Mouse (Mus musculus) embryonic facial prominence, embryonic 13.5 days (tissue): Measurements from ENCODE around the gene Prl6a1. TPM values are rescaled to one million over a fixed set of nuclear protein-coding genes. Genes with fewer than 3 reads are reported as not detected.

Source experiments
- ATAC-seq: fragments of 200-750 bp; cut with Nextera tagmentation; 2 replicates; pipeline ENCODE4 v1.8.0; 2017; ENCODE audit warnings: low read depth; ENCODE audit not compliant: insufficient number of reproducible peaks, insufficient read depth, low FRiP score, low TSS enrichment
- H3K27ac ChIP-seq: fragments of 300-500 bp; sonication (generic); 2 replicates; pipeline ENCODE4 v1.5.1; 2015; ENCODE audit warnings: moderate library complexity, mild to moderate bottlenecking, inconsistent platforms
- H3K27me3 ChIP-seq: fragments of 300-500 bp; sonication (generic); 2 replicates; pipeline ENCODE4 v1.6.1; 2015; ENCODE audit warnings: mild to moderate bottlenecking, inconsistent platforms
- H3K36me3 ChIP-seq: fragments of 300-500 bp; sonication (generic); 2 replicates; pipeline ENCODE4 v1.6.1; 2015; ENCODE audit warnings: mild to moderate bottlenecking, inconsistent platforms
- H3K4me1 ChIP-seq: fragments of 300-500 bp; sonication (generic); 2 replicates; pipeline ENCODE4 v1.6.1; 2015; ENCODE audit warnings: inconsistent platforms
- H3K4me2 ChIP-seq: fragments of 300-500 bp; sonication (generic); 2 replicates; pipeline ENCODE4 v1.6.1; 2015; ENCODE audit warnings: moderate library complexity, mild to moderate bottlenecking, inconsistent platforms
- H3K4me3 ChIP-seq: fragments of 300-500 bp; sonication (generic); 2 replicates; pipeline ENCODE4 v1.5.1; 2015; ENCODE audit warnings: mild to moderate bottlenecking, inconsistent platforms
- H3K9ac ChIP-seq: fragments of 300-500 bp; sonication (generic); 2 replicates; pipeline ENCODE4 v1.6.1; 2015; ENCODE audit warnings: mild to moderate bottlenecking, inconsistent platforms
- H3K9me3 ChIP-seq: fragments of 300-500 bp; sonication (generic); 2 replicates; pipeline ENCODE4 v1.6.1; 2016; ENCODE audit warnings: inconsistent platforms
- WGBS: fragments of 180-500 bp; shearing (Covaris S2); methylation state at CpG from one replicate; pipeline ENCODE4 v1.1.7; 2015; ENCODE audit warnings: mixed read lengths; 5-methylcytosine and 5-hydroxymethylcytosine counted together
- polyA plus RNA-seq: library from polyadenylated mRNA; unstranded; fragments of >200 nt; fragmentation: Nextera tagmentation; extraction: Ambion mirVana; gene quantifications from 2 replicates; pipeline ENCODE4 v1.2.1, GENCODE M21; 2015

The Prl6a1 gene
- not detected in 2 replicates for polyA plus RNA-seq

DNA sequence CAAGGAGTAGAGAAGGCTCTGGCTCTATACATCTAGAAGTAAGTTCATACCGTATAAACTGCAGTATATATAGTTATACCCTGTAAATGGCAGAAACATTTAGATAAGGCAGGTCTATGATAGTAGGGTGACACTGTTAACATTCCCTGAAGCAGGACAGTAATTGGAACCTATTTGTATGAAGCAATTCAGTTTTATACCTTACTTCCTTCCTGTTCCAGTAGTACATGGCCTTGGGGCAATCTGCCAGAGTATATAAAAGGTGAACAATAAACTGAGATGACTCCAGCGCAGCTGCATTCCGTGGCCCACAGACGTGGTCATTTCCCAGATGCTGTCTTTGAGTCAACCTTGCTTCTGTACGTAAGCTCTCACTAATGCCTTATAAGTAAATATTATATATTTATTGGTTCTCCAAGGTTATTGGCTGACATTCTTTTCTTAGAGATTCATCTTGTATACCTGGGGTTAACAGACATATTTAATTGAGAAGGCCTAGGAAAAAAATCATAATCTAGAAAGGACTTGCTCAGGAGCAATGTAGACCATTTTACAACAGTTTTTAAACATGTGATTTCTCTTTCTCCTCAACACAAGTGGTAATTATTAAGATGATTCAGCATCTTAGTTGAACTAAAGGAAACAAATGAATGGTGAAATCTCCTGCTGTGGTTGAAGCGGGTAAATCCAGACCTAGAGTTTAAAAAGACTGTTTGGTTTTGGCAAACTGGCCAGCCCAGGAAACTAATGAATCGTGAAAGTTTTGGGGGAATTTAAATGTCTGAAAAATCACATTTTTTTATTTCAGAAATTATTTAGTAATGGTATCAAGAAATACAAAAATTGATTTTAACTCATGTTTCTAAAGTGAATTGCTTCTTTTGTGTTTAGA, at the start of gene Prl6a1:
Gene Prl6a1, plus strand, starts transcription at position 294 of the 892 bp plus-strand sequence.
- 75% methylated on average over 7 of the region's 7 CpGs for WGBS
- Histone ChIP-seq H3K9me3 (no peaks in the 10 kb centered on the region), H3K4me1 (no peaks in the 10 kb centered on the region), H3K4me2 (no peak within 1 kb of the TSS), H3K36me3 (no peaks in the 10 kb centered on the region), H3K4me3 (no peak within 1 kb of the TSS), H3K27ac (no peak within 1 kb of the TSS), H3K9ac (no peak within 1 kb of the TSS), H3K27me3 (no peaks in the 10 kb centered on the region)
- ATAC-seq, result no peak

DNA sequence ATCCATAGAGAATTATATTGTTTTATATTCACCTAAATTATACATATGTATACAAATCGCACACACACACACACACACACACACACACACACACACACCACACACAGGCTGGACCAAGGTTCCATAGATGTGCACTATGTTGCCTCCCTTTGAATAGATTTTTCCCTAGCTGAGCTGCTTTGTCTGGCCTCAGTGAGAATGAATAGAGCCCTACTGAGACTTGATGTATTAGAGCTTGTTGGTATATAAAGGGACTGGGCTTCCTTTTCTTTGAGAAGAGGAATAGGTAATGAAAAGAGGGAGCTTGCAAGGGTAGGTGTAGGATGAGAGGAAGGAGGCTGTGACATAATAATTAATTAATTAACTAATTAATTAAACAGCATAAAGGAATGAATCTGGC, 22.6 kb downstream of the Prl6a1 start:
- no peak overlapping the region for H3K9ac ChIP-seq
- no peaks in the 10 kb centered on the region for H3K9me3 ChIP-seq
- no peak overlapping the region for H3K27ac ChIP-seq
- ATAC-seq, result no peak
- H3K4me3 ChIP-seq, result no peak overlapping the region
- no peaks in the 10 kb centered on the region for H3K36me3 ChIP-seq
- no peaks in the 10 kb centered on the region for H3K4me1 ChIP-seq
- no peaks in the 10 kb centered on the region for H3K27me3 ChIP-seq
- WGBS, result 87% methylated on average over 1 of the region's 1 CpGs
- H3K4me2 ChIP-seq, result no peak overlapping the region

DNA sequence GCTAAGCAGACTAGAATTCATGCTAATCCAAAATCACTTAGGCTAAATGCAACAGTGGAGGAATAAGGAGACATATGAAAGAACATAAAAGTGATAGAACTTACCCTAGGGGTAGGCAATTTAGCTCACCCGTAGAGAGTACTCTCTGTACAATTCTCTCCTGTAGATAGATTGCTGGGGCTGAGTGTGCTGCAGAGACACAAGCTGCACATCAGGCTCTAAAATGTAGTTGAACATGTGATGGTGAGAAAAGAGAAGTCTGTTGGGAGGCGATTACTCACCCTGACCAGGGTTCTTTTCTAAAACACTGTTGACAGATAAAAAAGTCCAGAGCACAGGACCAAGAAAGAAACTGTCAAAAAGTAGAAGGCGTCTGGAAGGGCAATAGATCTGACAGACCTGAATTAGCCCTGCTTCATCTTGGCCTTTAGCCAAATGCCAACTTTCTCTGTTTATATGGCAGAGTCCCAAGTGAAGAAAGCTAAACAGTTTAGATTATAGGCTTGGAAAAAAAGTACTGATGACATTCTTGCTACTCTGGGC, 30.4 kb downstream of the Prl6a1 start:
- Histone ChIP-seq H3K4me1 (no peaks in the 10 kb centered on the region), H3K9me3 (no peaks in the 10 kb centered on the region), H3K9ac (no peak overlapping the region), H3K4me2 (no peak overlapping the region), H3K4me3 (no peak overlapping the region), H3K36me3 (no peaks in the 10 kb centered on the region), H3K27me3 (no peaks in the 10 kb centered on the region), H3K27ac (no peak overlapping the region)
- 54% methylated on average over 3 of the region's 3 CpGs for WGBS
- no peak for ATAC-seq

DNA sequence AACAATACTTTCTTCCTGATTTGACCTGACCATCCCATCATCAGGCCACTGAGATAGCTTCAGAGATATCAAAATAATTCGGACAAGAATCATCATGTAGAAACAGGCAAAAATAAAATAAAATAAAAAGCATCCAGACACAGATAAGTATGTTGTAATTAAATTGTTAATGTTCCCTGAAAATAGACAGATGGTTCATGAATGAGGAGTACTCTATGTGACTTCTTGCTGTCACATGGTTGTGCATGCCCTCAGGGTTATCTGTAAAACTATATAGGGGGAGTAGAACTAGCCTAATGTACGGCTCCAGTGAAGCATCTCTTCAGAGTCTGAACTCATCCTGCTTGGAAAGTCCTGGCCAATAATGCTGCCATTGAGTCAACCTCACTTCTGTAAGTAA, 32.9 kb downstream of the Prl6a1 start, which contains the start of gene Prl8a2:
Gene Prl8a2, plus strand, starts transcription at position 301 of the 400 bp plus-strand sequence.
- no peaks in the 10 kb centered on the region for H3K36me3 ChIP-seq
- ATAC-seq, result no peak
- no peaks in the 10 kb centered on the region for H3K4me1 ChIP-seq
- no peak within 1 kb of the TSS for H3K4me3 ChIP-seq
- H3K27ac ChIP-seq, result no peak within 1 kb of the TSS
- H3K27me3 ChIP-seq, result no peaks in the 10 kb centered on the region
- no peak within 1 kb of the TSS for H3K9ac ChIP-seq
- H3K9me3 ChIP-seq, result no peaks in the 10 kb centered on the region
- H3K4me2 ChIP-seq, result no peak within 1 kb of the TSS
- 68% methylated on average over 2 of the region's 2 CpGs for WGBS

Other genes with a start within 250 kb of the Prl6a1 start
- not detected in 2 replicates for gene Prl3d1, start 218.4 kb upstream of the Prl6a1 start, polyA plus RNA-seq
- gene Prl3d2, start 190.9 kb upstream of the Prl6a1 start, polyA plus RNA-seq, result not detected in 2 replicates
- gene Prl3d3, start 155.8 kb upstream of the Prl6a1 start, polyA plus RNA-seq, result not detected in 2 replicates
- gene Prl3c1, start 116.0 kb upstream of the Prl6a1 start, polyA plus RNA-seq, result not detected in 2 replicates
- not detected in 2 replicates for gene Prl3b1, start 70.8 kb upstream of the Prl6a1 start, polyA plus RNA-seq
- gene Prl3a1, start 53.2 kb upstream of the Prl6a1 start, polyA plus RNA-seq, result not detected in 2 replicates
- not detected in 2 replicates for gene Prl8a2, start 33.0 kb downstream of the Prl6a1 start, polyA plus RNA-seq
- gene Prl2b1, start 78.2 kb downstream of the Prl6a1 start, polyA plus RNA-seq, result not detected in 2 replicates
- gene Prl8a6, start 126.1 kb downstream of the Prl6a1 start, polyA plus RNA-seq, result not detected in 2 replicates
- gene Prl8a8, start 200.6 kb downstream of the Prl6a1 start, polyA plus RNA-seq, result not detected in 2 replicates